Mouse (Mus musculus) lung, postnatal 25 days (tissue): ENCODE results near the gene Foxc1.

Experiments used
- DNase-seq: peaks from one replicate; pipeline ENCODE4 v3.0.0; 2022; ENCODE audit warnings: low spot score

The Foxc1 gene

GRCm38 (mm10) chr13:31806428-31806832, at the start of gene Foxc1:
Gene Foxc1 (plus strand): TSS chr13:31806633.
- DNase-seq: peak; percentile 82

DNA sequence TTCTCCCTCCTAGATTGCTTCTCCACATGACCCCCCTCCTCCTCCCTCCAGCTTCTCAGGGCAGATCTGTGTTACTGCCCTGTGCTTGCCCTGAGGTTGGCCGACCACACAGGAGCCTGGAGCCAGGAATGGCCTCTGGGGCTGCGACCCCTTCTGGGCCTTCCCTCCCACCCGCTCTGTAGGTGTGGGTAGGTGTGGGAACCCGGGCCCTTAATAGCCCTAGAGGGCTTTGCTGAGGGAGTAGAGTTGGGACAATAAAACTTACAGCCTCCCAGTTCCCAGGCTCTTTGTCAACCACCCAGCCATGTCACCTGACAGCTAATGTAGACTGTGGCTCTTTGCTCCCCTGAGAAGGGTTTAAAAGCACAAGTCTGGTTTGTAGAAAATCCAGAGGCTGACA, 46.0 kb upstream of the Foxc1 start:
- no peak for DNase-seq

- DNase-seq: no peak
Measured at GRCm38 (mm10) chr13:31761057-31761456, 45.4 kb upstream of the Foxc1 start.

GRCm38 (mm10) chr13:31764419-31764818, 42.0 kb upstream of the Foxc1 start:
- no peak for DNase-seq

- DNase-seq: no peak
Measured at GRCm38 (mm10) chr13:31765564-31765963, 40.9 kb upstream of the Foxc1 start.

GRCm38 (mm10) chr13:31772882-31773281, 33.6 kb upstream of the Foxc1 start:
- no peak for DNase-seq

DNA sequence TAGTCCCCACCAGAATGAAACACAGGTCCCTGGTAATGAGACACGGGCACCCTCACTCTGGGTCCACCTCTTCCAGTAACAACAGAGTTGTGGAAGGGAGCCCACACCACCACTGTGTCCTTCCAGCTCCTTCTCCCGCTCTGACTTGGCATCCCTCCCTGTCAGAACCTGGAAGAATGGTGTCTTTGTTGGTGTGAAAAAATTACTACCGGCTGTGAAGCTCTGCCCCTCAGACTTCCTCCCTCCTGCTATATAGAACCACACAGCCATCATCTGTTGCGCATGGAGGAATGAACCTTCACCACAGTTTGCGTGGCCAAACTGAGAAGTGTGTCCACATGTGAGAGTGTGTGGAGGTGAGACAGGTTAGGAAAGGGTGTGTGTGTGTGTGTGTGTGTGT, 30.7 kb upstream of the Foxc1 start:
- DNase-seq: no peak

DNA sequence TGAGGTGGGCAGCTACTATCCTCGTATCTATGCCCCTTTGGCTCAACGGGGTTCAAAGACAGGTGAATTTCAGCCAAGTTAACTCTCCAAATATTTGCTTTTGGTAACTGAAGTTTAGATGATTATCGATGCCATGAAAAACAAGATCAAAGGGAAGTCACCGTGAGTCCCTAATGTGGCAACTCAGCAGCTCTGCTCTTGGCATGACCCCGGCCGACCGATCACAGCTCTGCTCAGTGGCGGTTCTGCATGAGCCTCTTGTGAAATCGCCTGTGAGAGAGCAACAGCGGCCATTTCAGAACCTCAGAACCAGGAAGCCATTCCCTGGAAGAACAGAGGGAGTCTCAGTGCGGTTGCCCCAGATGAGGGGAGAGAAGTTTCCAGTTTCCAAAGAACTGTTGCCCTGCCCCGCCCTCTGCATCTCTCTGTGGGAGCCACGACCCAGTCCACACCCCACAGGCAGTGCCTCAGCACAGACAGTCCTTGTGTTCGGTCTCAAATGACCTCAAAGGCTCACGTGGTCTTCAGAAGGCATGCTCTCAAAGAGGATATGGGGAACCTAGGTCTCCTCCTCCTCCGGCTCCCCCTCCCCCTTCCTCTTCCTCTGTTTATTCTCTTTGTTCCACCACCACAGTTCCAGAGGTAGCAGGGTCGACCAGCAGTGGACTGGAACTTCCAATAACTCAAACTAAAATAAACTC, 27.0 kb upstream of the Foxc1 start:
- no peak for DNase-seq

GRCm38 (mm10) chr13:31780299-31780698, 26.1 kb upstream of the Foxc1 start:
- DNase-seq: no peak

DNA sequence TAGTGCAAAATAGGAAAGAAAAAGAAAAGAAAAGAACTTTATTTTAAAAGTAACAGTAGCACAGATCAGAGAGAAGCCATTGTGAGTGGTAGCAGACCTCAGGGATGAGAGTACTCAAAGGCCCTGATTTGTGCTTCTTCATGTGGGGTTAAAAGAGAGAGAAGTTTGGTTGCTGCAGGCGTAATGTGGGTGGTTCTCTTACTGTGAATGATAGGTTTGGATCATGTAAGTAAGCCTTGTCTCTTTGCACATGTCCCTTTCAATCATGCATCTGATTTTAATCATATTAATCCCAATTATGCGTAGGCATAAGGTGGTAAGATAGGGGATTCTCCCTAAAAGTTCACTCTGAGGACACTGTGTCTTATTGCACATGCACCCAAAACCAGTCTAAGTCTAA, 24.4 kb upstream of the Foxc1 start:
- DNase-seq: no peak

DNA sequence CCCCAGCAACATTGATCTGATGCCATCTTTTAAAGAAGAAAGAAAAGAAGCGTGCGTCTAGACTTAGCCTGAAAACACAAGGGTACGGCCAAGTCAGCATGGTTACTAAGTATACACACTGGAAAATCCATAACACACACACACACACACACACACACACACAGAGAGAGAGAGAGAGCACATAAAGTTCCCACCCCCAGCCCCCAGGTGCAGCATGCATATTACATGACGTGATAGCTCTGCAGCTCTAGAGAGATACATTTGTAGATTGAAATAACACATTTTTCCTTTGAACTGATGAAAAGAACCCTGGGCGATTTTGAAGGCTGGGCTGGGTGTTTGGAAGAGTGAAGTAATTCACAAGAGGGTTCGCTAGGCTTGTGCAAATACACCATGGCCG, 21.7 kb upstream of the Foxc1 start:
- no peak for DNase-seq

- peak; percentile 23 for DNase-seq
Measured at GRCm38 (mm10) chr13:31792480-31793132, 13.8 kb upstream of the Foxc1 start.

GRCm38 (mm10) chr13:31793163-31793562, 13.3 kb upstream of the Foxc1 start:
- no peak for DNase-seq

DNA sequence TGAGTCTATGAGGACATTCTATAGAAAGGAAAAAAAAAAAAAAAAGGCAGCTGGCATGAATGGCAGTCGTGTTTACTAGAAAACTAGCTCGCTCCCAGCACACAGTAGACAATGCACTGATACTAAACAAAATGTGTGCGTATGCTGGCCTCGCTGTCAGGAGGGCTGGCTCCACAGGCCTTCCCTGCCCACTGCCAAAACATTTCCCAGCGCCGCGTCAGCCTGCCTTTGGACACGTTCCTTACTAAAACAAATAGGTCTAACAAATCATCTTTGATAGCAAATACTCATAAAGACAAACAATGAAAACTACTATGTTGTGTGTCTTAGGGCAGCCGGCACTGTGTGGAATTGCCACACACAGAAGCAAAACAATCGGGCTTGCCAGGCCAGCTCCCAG, 9.1 kb upstream of the Foxc1 start:
- DNase-seq: no peak

DNA sequence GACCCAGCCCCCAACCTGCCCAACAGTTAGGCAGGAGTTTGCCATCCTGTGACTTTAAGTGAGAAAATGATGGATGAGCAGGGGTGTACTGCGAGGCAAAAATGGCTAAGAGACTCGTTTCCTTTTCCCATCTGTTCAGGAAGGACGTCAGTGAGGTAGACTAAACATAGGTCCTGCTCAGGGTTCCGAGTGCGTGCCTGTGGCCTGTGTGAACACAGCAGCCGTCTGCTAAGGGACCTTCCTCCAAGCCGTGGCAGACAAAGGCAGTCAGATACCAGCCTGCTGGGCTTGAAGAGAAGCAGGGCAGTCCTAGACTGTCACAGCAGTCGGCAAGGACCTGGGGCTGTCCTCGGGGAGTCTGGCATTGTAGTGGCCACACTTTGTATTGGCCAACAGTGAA, 8.4 kb upstream of the Foxc1 start:
- no peak for DNase-seq

GRCm38 (mm10) chr13:31800581-31801576, 5.6 kb upstream of the Foxc1 start:
- DNase-seq: peak; percentile 82

DNA sequence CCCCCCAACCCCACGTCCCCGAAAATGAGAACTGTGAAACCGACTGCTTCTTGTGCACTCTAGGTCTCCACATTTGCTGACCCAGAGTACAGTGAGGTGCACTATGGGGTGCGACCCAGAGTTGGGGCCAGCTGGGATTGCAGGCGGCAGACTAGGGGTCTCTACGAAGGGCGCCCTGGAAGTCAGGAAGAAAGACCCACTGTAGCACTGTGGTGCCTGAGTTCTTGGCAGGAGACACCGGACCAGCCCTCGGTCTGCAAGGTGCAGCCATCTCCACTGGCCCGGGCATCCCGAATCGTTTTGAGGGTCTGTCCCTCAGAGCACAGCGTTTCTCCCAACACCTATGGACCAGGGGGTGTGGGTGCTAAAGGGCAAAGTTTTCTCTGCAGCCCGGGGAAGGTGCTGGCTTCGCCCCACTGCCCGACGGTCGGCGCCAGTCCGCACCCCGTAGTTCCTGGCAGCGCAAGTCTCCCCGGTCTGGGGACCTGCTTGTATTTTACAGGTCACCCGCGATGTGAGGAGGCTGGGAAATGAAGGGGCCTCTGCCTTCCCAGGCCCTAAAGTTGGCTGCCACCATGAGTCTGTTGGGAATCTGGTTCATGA, 4.6 kb upstream of the Foxc1 start:
- DNase-seq: no peak

- DNase-seq: no peak
Measured at GRCm38 (mm10) chr13:31802447-31802846, 4.0 kb upstream of the Foxc1 start.

DNA sequence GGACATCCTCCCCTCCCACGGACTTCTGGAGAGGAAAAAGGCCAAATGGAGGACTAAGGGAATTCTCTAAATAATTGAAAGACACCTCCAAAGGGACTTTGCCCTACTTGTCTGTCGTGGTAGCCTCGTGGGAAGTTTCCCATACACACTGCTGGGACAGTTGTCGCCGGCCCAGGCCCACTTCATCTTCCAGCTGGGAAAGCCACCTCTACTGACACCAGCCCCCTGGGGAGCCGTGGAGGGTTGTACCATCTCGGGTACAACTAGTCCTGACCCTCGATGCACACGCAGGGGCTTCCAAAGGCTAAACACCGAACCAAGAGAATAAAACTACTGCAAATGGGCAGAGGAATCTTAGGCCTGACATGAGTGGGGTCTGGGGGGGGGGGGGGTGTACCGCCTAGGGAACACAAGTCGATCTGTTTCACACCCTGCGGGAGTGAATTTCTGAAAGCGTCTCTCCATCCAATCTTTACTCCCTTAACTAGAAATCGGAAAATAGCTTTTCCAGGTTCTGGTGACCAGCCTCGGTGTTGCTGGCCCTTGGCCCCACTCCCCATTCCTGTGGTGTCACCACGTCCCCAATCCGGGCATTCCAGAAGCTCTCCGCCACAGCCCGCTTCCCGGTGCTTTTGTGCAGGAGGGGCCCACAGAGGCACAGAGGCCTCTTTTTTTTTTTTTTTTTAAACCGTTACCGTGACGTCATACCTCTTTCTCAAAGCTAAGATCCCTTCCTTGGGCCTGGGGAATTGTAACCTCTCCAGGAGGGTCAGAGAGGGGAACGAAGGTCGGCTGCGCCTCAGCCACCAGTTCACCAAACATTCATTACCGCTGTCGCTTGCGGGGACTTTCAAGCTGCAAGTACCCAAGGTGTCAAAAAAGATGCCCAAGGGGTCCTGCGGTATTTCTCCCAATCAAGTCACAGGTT, 3.0 kb upstream of the Foxc1 start:
- no peak for DNase-seq

- no peak for DNase-seq
Measured at GRCm38 (mm10) chr13:31804571-31804970, 1.9 kb upstream of the Foxc1 start.

GRCm38 (mm10) chr13:31805831-31806427, 504 bp upstream of the Foxc1 start:
- DNase-seq: no peak
